Mouse (Mus musculus) heart, adult 9 months (tissue): Measurements from ENCODE around the gene Trpv5.

ENCODE experiments used
- DNase-seq, 2 experiments: peaks; one replicate each; pipeline ENCODE4 v3.0.0; 2022; ENCODE audit warnings: low spot score in 2 of 2

Gene Trpv5

DNA sequence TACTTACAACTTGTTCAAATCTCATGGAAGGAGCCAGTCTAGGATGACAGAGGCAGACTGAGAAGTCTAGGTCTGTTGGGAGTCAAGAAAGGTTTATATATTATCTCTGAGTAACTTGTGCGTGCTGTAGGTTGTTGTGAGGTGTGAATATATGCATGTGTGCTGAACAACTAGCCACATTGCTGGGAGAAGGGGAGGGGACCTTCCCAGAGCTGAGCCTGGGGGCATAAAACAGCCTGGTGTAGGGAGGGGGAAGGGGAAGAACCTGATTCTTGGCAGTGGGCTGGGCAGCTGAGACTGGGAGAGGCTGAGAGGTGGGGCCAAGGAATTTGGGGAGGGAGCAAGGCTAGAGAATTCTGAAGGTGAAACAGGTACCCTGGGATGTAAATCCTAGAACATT, at the start of gene Trpv5:
TSS of gene Trpv5 (minus strand) at position 101 of the 400 bp plus-strand sequence.
- DNase-seq: no peak

- no peak for DNase-seq
Measured at GRCm38 (mm10) chr6:41727989-41728609, 47.5 kb upstream of the Trpv5 start.

DNA sequence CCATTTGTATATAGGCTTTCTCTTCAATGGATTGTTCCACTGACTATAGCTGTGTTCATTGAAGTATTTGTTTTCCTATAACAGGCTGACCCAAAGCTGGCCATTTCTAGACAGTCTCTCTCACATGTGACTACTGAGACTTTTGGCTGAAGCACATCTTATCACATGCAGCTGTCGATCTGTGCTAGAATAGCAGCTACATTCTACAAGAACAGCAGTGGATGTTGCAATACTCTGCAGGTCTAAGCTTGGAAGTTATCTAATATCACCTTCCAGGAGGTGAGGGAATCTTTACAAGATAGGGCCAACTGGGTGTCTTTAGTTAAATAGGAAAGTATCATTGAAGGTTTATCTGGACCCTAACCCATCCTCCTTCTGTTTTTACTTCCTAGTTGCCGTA, 40.9 kb upstream of the Trpv5 start:
- no peak for DNase-seq

DNA sequence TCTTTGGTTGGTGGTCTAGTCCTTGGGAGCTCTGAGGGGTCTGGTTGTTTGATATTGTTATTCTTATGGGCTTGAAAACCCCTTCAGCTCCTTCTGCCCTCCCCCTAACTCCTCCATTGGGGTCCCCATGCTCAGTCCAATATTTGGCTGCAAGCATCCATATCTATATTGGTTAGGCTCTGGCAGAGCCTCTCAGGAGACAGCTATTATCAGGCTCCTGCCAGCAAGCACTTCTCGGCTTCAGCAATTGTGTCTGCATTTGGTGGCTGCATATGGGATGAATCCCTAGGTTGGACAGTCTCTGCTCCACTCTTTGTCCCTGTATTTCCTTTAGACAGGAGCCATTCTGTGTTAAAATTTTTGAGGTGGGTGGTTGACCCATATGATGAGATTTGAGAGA, 29.7 kb upstream of the Trpv5 start:
- DNase-seq: no peak

GRCm38 (mm10) chr6:41706275-41706674, 25.7 kb upstream of the Trpv5 start:
- no peak for DNase-seq

- no peak for DNase-seq
Measured at GRCm38 (mm10) chr6:41704123-41704522, 23.6 kb upstream of the Trpv5 start, which contains the start of gene Kel. Kel (minus strand) TSS chr6:41704339.

GRCm38 (mm10) chr6:41702928-41703327, 22.4 kb upstream of the Trpv5 start:
- no peak for DNase-seq

DNA sequence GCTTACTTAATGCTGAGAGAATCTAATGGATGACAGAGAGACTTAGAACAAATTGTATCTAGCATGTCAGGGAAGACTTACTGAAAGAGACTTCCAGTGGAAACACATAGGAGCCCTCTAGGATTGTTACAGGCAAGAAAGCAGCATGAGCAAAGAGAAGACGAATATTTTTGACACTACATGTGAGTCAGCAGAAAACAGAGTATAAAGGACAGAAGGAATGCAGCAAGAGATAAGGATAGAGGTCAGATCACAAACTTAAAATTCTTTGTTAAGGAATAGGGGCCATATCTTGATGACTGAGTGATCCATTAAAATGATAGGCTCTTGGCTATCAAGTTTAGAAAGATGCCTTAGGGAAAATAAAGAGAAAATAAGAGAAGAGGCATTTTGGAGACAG, 20.7 kb upstream of the Trpv5 start:
- no peak for DNase-seq

DNA sequence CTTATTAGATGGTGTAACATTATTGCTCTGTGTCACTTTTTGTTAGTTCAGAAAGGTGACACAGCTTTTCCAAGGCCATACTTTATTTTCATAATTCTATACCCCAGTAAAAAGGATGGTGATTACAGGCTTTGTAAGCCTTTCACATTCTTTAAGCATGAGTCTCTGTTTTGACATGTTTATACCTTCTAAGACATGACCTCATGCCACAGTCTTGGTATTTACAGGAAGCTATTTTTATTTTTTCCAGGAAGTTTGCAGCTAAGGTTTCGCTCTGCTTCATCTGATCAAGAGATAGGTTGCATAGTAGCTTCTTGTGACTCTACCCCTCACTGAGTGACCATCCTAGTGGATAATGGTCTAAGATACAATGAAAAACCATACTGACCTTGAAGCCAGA, 13.8 kb upstream of the Trpv5 start:
- no peak for DNase-seq

DNA sequence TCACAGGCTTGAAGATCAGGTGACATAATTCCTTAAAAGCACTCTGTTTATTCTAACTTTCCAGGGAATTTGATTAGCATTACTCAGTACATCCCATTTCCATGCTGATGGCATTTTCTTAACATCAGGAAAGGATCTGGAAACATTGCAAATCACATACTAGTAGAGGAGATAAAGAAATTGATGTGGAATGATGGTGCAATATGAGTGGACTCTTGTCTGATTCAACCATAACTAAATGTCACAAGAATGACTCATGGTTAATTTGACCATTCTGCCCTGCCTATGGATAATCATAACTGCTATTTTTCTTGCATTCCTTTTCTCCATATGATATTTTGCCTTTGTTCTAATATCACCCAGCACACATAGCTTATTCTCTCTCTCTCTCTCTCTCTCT, 11.6 kb upstream of the Trpv5 start:
- no peak for DNase-seq

DNA sequence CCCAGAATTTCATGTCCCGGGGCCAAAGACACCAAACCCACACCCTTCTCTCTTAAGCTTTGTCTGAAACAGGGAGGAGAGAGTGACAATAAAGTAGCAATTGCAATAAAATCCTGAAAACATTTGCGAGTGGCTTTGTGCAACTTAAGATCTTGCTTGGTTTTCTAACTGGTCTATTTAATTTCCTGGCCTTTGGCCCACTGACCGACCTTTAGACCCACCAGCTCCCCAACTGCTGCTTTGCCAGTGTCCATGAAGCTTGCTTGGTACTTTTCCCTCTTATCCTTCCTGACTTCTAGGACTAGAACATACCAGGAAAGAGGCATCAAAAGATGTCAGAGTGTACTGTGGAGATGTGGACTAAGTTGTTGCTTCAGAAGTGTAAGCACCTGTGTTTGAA, 5.0 kb upstream of the Trpv5 start:
- DNase-seq: no peak

- no peak for DNase-seq
Measured at GRCm38 (mm10) chr6:41684911-41685310, 4.3 kb upstream of the Trpv5 start.

- DNase-seq: no peak
Measured at GRCm38 (mm10) chr6:41684131-41684530, 3.6 kb upstream of the Trpv5 start, which contains the start of gene Llcfc1. Llcfc1 (plus strand) TSS chr6:41684431.

DNA sequence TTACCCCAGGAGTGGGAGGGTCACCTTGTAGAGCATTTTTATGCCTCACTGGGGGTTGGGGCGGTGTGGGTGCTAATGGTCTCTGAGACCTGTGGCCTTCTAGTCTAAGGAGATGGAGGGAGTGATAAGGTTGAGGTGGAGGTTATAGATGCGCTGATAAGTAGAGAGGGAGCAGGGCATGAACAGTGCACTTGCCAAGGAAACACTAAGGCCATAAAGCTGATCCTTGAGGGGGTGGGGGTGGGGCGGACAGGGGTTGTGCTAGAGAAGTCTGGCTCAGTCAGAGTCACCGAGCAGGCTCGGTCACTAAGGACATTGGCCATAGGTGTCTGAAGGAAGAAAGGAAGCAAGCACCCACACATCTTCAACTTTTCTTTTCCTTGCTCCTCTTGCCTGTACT, 1.1 kb upstream of the Trpv5 start:
- no peak for DNase-seq

DNA sequence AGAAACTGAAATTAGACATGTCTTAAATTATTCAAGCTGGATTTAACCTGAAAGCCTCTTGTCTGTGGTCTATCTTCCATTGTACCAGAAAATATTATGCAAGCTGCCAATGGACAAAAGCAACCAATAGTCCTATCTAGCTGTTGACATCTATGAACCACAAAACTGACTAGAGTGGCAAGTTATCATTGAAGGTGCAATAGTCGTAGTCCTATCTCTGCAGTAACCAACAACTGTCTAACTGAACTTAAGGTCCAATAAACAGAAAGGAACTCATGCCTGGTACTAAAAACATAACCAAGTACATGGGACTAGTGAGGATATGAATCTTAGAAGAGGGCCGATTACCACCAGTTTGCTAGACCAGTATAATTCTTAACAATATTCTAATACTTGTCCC, 4.0 kb downstream of the Trpv5 start:
- DNase-seq: no peak

DNA sequence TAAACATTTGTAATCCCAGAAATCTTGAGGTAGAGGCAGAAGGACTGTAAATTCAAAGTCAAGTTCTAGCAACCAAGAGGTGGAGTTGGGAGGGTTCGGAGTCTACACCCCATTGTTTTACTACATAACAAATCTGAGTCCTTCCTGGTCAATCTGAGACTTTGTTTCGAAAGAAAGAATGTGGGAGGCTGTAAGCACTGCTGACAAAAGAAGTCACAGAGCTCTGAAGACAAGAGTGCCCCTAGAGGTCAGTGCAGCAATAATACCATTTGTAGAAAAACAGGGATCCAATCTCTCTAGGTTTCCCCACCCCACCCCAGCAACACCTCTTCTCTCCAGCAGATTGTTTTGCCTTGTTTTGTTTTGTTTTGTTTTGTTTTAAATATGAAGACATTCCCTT, 18.2 kb downstream of the Trpv5 start:
- DNase-seq: no peak

GRCm38 (mm10) chr6:41658487-41658886, 22.1 kb downstream of the Trpv5 start:
- no peak for DNase-seq

DNA sequence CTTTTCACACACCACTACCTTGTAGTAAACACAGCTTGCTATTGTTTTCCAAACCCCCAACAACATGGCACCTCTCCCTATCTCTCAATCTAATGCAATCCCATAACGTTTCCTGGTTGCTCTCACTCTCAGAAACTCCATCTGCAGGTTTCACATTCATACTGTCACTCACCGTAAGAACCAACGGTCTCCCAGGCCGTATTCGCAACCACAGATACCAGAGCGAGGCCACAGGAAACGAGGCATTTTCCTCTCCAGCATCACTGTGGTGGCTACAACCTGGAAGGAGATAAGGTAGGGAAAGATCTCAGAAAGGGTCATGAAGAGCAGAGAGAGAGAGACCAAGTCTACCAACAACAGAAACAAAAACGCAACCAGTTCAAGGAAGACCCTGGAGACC, 25.9 kb downstream of the Trpv5 start:
- no peak for DNase-seq

DNA sequence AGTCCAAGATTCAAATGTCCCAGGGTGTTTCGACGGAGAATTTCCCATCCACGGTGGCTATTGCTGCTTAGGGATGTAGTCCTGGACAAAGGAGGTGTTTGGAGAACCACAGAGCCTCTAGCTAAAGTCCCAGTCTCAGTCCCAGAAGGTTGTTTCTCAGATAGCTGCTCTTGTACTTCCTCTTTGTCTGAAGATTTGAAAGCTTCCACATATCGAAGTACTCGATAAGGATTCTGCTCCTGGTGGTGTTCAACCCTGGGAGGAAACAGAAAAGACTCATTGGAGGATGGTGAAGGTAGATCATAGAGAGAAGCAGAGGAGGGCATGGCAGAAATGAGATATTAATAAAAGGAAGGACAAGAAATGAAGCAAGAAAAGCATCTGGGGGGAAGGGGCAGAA, 27.4 kb downstream of the Trpv5 start:
- no peak for DNase-seq

- no peak for DNase-seq
Measured at GRCm38 (mm10) chr6:41646672-41647071, 33.9 kb downstream of the Trpv5 start.

DNA sequence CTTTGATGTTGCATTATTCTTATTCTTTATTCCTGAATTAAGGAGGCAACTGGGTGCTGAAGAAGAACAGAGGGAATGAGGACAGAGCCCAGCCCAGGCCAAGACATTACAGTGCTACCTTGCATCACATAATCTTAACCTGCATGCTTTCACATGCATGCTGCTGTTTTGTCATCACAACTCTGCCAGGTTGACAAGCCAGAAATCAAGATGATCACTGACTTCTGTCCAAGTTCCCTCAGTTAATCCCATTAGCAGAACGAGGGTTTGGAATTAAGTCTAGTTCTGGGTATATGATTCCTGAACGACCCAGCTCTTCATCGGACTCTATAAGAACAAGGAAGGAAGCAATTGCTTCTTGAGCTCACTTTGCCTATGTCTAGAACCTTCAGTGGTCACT, 34.3 kb downstream of the Trpv5 start:
- DNase-seq: no peak

DNA sequence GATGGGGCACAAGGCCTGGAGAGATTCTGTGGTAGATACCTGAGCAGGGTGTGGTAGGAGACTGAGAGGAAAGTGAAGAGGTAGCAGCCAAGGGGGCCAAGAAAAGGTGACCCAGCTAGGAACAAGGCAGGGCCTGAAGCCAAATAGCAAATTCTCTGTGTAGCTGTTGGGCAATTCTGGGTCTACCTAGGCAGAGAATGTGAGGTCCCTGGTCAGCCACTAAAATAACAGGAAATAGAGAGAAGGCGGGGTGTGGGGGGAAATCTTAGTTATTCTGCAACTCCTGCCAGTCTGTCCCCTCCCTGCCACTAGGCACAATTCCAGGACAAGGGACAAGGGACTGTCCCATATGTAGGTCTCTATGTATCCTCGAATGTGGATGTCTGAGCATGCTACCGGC, 37.3 kb downstream of the Trpv5 start:
- no peak for DNase-seq

DNA sequence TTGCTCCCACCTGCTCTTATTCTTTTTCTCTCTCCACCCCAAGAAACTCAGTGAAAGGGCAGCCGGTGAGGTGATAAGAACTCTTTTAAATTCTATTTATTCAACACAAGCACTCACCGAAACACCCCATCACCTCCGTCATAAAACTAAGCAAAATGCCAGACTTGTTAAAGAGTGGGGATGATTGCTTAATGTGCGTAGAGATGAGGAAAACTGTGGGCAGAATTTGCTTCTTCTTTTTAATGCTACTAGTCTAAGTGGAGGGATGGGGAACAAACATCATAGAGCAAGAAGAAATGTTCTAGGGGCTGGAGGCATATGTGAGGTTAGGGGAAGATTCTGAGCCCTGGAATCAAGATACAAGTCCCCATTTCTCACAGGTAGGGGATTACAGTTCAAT, 37.8 kb downstream of the Trpv5 start:
- no peak for DNase-seq

GRCm38 (mm10) chr6:41641173-41641866, 39.2 kb downstream of the Trpv5 start:
- no peak for DNase-seq
